Mouse (Mus musculus) fat pad, adult 2 months (tissue): Measurements from ENCODE around the gene Ehhadh.
"Not testable (repeated sequence)": the region's sequence is repeated elsewhere in the genome, so short reads cannot be mapped to it uniquely, and the experiment has no call there.

Experiments used
- DNase-seq: peaks from one replicate; pipeline ENCODE4 v3.0.0-alpha.2; 2011; ENCODE audit warnings: low read depth, low spot score; ENCODE audit errors: extremely low read depth

The Ehhadh gene

DNA sequence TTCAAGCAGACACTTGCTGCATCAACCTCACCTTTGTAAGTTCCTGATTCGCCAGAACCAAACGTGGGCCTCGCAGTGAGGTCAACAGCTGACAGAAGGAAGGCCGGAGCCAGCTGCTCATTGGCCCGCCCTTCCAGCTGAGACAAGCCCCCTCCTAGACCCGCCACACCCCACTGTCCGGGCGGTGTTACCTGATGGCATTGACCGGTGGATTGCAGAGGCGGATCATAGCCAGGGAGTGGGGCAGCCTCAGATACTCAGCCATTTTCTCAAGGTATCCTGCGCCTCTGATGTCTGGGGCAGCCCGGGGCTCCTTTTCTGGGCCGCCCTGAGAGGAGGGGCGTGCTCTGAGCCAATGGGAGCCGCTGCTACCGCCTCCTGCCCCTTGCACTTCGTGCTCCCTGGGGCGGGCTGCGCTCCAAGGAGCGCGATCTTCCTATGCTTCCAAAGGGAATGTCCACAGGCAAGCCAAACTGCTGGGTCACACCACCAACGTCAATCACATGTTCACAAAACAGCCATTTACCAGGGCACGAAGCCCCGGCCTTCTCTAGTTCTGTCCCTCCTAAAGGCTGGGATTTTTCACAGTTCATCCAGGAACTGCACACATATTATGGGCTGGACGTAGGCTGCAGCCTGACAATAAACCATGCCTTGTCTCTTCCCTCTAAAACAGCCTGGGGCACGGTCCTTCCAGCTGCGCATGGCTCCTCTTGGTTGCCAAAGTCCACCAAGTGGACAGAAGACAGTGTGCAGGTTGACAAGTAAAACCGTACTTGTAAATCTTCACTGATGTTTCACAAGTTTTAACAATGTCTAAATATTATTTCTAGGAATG, at the start of gene Ehhadh:
Gene Ehhadh (minus strand): TSS at position 292 of the 838 bp plus-strand sequence.
- no peak for DNase-seq

DNA sequence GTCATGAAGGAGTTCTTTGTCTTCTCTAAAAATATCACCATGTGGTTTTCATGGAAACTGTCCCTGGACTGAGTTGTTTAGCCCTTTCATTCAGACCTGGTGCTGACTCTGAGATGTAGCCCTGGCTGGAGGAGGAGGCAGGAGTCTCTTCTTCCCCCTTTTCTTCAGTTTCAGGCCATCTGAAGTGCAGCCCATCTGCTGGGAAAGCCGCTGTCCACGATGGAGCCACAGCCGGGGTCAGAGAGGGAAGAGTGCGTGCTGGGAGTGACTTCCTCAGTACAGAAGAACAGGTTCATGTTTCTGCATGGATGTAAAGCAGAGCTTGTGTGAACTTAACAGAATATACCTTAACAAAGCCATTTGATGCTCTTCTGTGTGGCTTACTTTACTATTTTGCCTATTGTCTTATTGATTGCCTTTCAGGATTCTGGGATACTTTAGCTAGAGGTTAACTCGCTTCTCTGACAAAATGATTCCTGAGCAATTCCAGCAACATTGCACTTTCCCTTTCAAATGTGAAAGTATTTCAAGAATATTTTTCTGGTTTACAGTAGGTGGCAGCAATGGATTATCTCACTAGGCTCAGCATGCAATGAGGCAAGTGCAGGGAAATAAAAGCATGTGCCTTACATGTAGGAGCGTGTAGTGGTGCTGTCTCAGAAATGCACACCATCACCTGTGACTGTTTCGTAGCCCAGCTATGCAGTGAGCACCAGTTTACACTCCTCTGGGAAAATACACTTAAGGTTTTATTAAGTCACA, 48.9 kb upstream of the Ehhadh start:
- DNase-seq, result no peak

DNA sequence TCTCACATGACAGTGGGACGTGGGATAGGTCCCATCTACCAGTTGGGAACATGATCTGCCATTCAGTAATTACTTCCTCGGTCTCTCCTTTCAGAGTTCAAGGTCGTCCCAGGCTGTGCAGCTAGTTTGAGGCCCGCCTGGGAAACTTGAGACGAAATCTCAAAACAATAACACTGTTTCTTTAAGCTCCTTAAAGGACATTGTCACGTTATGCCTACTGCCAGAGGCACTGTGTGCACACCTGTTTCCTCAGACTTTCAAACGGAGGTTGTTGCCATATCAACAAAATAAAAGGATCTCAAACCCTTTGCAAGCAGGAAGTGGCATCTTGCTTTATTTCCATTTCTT, 48.0 kb upstream of the Ehhadh start:
- DNase-seq, result no peak

GRCm38 (mm10) chr16:21834866-21835583, 47.4 kb upstream of the Ehhadh start:
- no peak for DNase-seq

GRCm38 (mm10) chr16:21833970-21834369, 46.4 kb upstream of the Ehhadh start:
- DNase-seq, result no peak

- no peak for DNase-seq
These were observed 45.9 kb upstream of the Ehhadh start for GRCm38 (mm10) chr16:21833469-21833868.

DNA sequence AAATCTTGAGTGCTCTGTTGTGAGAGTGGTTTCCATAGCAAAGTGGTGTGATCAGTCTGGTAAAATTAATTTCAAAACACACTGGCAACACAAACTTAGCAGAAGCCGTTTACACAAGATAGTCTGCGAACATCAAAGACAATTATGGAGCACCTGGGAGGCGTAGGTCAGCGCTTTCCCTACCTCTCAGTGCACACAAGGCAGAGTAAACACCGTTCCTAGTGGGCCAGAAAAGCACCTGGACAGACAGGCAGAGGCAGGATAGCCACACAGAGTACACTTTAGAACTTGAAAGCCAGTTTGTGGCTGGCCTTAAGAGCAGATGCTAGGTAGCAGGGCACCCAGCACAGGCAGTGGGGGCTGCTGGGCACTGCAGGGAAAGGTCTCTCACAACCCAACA, 44.2 kb upstream of the Ehhadh start:
- no peak for DNase-seq

GRCm38 (mm10) chr16:21830784-21831183, 43.2 kb upstream of the Ehhadh start:
- no peak for DNase-seq

DNA sequence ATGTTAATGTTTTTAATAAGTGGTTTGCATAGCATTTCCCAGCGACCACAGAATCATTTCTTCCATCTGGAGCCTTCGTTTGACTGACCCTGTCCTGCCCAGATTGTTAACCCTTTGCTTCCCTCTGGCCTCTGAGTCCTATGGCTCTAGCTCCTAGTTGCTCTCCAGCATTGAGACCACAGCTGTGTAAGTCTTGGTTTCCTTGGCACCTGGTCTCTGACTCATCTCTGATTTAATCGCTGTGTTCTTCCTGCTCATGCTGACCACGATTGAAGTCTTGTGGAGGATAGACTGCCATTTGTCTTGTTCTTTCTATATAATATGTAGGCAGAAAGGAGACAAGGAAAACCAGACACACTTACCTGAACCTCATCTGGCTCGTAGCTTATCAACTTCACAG, 42.1 kb upstream of the Ehhadh start:
- no peak for DNase-seq

DNA sequence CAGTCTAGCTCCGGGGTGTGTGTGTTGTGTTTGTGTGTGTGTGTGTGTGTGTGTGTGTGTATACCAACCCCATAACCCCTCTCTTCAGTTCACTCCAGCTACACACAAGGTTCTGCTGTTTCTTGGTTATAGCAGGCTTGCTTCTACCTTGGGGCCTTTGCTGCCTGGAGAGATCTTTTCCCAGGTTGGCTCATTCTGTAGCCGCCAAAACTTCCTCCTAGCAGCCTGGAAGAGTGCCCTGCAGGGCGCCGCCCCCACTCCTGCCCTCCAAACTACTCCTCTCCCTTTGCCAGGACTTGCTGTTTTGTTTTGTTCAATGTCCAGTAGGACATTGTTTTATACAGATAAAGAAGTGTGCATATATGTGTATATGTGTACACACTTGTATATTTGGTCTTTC, 40.0 kb upstream of the Ehhadh start:
- DNase-seq, result no peak

GRCm38 (mm10) chr16:21827153-21827552, 39.5 kb upstream of the Ehhadh start:
- no peak for DNase-seq

DNA sequence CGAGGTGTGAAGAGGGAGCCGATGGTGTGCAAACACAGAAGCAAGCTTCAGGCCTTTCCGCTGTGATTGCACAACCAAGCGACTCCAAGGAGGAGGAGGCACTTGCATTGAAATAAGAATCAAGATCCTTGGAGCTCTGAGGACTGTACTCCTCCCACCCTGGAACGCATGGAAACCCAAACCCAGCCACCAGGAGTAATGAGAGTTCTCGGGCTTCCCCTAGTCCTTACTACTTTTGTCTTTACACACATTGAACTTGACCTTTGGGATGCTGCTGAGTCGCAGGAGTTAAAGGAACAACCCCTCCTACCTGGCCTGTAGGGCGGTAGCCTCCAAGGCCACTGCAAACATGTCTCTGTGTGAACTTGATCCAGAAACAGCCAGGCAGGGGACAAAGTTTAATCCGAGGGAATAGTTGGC, 38.0 kb upstream of the Ehhadh start:
- no peak for DNase-seq

- no peak for DNase-seq
These were observed 31.0 kb upstream of the Ehhadh start for GRCm38 (mm10) chr16:21818629-21819028.

GRCm38 (mm10) chr16:21818132-21818531, 30.5 kb upstream of the Ehhadh start:
- no peak for DNase-seq

DNA sequence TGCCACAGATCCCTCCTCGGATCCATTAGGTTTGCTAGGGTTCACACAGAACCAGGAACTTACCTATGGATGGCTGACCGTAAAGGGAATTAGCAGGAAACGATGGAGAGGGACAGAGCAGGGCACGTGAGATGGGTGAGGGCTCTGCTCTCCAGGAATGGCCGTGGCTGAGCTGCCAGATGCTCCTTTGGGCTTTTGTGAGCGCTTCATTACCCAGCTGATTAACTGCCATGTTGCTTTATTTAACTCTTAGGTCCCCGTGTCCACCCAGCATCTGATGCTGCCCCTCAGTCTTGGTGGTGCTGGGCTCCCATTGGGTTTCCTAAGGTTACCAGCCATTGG, 28.0 kb upstream of the Ehhadh start:
- DNase-seq, result no peak

GRCm38 (mm10) chr16:21814861-21815668, 27.5 kb upstream of the Ehhadh start:
- no peak for DNase-seq

DNA sequence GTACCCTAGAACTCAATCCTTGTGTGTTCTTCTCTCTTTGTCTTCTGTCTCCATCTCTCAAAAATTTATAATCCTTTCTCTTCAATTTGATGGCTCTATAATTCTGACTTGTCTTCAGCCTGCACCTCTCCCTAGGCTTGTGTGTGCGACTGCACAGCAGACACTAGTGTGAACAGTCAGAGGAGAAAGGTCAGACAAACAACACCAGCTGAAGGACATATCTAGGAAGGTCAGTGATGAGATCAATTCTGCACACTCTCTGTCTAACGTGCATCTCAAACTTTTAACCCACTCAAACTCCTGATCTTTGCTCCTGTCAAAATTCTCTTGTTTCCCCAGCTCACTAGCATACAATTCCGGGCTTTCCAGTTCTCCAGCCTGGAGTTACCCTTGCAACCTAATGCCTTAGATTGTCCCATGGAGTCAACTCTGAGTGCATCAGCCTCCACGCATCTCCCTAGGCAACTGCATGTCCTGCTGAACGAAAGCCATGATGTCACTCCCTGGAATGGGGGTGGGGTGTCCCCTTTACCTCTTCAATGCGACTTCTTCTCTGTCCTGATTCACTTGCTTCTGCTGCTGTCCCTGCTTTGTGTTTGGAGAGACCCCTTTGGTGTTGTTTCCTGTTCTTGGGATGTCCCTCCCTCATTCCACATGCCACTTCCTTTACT, 25.7 kb upstream of the Ehhadh start:
- no peak for DNase-seq

DNA sequence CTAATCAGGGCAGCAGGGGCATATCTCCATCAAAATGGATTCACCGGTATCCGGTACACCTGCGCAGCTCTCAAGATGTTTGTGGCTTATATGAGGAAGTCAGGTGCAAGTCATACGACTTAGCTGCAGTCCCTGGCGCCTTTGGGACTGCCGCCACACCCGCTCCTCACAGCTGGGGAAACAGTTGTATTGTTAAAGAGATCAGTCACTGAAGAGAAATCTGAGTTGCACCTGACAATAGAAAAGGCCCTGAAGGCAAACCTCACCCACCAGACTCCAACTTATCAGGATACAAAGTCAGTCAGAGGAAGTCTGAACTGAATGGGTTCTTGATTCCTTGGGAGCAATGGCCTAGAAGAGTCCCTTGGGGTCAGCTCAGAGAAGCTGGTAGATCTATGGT, 20.2 kb upstream of the Ehhadh start:
- not testable (repeated sequence) for DNase-seq

GRCm38 (mm10) chr16:21806892-21807291, 19.3 kb upstream of the Ehhadh start:
- DNase-seq, result peak; percentile 50

DNA sequence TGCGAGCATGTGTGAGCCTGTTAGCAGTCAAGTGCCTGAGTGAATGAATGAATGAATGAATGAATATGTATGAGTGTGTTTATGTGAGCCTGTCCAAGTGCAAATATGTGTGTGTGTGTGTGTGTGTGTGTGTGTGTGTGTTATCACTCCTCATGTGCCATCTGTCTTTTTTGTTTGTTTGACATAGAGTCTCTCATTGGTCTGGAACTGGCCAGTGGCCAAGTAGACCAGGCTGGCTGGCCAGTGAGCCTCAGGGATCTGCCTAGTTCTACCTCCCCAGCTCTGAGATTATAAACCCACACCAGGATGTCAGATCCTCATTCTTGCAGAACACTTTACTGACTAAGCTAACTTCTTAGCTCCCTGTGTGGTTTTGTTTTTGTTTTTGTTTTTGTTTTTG, 16.7 kb upstream of the Ehhadh start:
- no peak for DNase-seq
